Mouse (Mus musculus) kidney, embryonic 16.5 days (tissue): ENCODE measurements around the gene Tmem229a. TPM values are rescaled to one million over a fixed set of nuclear protein-coding genes. Genes with fewer than 3 reads are reported as not detected.
A peak's percentile ranks its signal among the peaks of the same experiment; 100 is the strongest.

Experiments
- ATAC-seq: fragments of 200-750 bp; cut with Nextera tagmentation; 2 replicates; pipeline ENCODE4 v1.8.0; 2017; ENCODE audit warnings: moderate TSS enrichment; ENCODE audit not compliant: low FRiP score, low TSS enrichment
- H3K27ac ChIP-seq: fragments of 300-500 bp; sonication (generic); 2 replicates; pipeline ENCODE4 v1.5.1; 2014; ENCODE audit warnings: low read length
- H3K27me3 ChIP-seq: fragments of 300-500 bp; sonication (generic); 2 replicates; pipeline ENCODE4 v1.6.1; 2014; ENCODE audit warnings: low read length, control low read depth, mixed read lengths; ENCODE audit not compliant: insufficient read depth
- H3K36me3 ChIP-seq: fragments of 300-500 bp; sonication (generic); 2 replicates; pipeline ENCODE4 v1.6.1; 2014; ENCODE audit warnings: low read length, control low read depth, mixed read lengths; ENCODE audit not compliant: insufficient read depth
- H3K4me1 ChIP-seq: fragments of 300-500 bp; sonication (generic); 2 replicates; pipeline ENCODE4 v1.6.1; 2014; ENCODE audit warnings: low read length, control low read depth, mixed read lengths; ENCODE audit not compliant: insufficient read depth
- H3K4me2 ChIP-seq: fragments of 300-500 bp; sonication (generic); replicated peaks from 2 replicates; pipeline ENCODE4 v1.6.1; 2014; ENCODE audit warnings: low read depth, low read length
- H3K4me3 ChIP-seq: fragments of 300-500 bp; sonication (generic); 2 replicates; pipeline ENCODE4 v1.5.1; 2014; ENCODE audit warnings: mild to moderate bottlenecking, low read length
- H3K9ac ChIP-seq: fragments of 300-500 bp; sonication (generic); replicated peaks from 2 replicates; pipeline ENCODE4 v1.6.1; 2014; ENCODE audit warnings: low read length
- H3K9me3 ChIP-seq: fragments of 300-500 bp; sonication (generic); 2 replicates; pipeline ENCODE4 v1.6.1; 2016; ENCODE audit warnings: low read length, control low read depth
- WGBS: fragments of 180-500 bp; shearing (Covaris S2); extraction: QIAGEN DNeasy Blood & Tissue Kit; methylation state at CpG from one replicate; pipeline ENCODE4 v1.1.7; 2014; 5-methylcytosine and 5-hydroxymethylcytosine counted together
- polyA plus RNA-seq: library from polyadenylated mRNA; unstranded; fragments of >200 nt; fragmentation: Nextera tagmentation; extraction: Ambion mirVana; gene quantifications from 2 replicates; pipeline ENCODE4 v1.2.1, GENCODE M21; 2015

The Tmem229a gene
- 10.0 and 11.3 TPM in 2 replicates for polyA plus RNA-seq

DNA sequence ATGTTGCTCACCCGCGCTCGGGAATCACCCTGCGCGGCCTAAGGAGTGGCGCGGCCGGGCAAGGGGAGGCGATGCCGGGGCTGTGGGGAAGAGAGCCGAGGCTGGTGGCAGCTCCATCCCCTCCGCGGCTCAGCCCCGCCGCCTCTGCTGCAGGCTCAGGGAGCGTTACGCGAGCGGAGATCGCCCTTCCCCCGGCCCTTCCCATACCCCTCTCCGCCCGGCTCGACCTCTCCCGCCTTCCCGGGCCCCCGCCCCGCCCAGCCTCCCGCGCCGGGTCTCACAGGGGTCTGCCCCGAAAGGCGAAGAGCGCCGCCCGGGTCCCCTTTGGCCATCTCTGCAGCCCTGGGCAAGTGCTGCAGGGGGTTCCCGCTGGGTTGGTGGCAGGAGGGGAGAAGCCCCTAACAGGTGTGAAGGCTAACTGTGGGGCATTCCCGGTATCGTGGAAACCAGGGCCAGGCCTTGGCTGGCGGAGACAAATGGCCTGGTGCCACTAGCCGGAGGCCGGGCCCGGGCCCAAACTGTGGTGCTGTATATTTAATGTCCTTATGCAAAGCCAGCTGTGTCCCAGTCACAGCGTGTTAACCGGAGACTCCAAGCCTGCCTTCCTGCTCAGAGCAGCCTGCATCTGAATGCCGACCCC, at the start of gene Tmem229a:
Gene Tmem229a, minus strand, starts transcription at position 352 of the 640 bp plus-strand sequence.
- Histone ChIP-seq H3K9ac (peak within 1 kb of the TSS; percentile 72), H3K4me2 (peak within 1 kb of the TSS; percentile 98), H3K27me3 (peaks cover 15% of the 10 kb centered on the region; the same call in 1 of the 2 replicates), H3K36me3 (no peaks in the 10 kb centered on the region), H3K4me1 (peaks cover 7% of the 10 kb centered on the region; the same call in 1 of the 2 replicates), H3K27ac (peak within 1 kb of the TSS; percentile 87), H3K9me3 (no peaks in the 10 kb centered on the region), H3K4me3 (peak within 1 kb of the TSS; percentile 67)
- 1% methylated on average over 46 of the region's 46 CpGs for WGBS
- peak; percentile 84 for ATAC-seq

DNA sequence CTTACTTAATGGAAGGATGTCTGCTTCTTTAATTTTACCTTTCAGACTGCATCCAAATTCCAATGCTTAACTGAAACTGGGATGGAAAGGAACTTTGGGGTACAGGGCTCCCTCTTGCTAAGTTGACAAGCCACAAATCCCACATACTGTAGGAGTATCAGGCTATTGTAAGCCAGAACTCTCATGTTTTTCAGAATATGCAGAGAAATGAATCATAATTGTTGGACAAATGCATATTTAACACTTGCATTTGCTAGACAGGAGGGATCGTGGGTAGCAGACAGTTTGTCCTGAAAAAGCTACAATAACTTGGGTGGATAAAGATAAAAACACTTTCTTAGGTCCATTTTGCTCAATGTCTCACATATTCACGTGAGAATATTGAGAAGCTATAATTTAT, 37.7 kb upstream of the Tmem229a start:
- Histone ChIP-seq H3K27me3 (no peaks in the 10 kb centered on the region), H3K4me1 (no peaks in the 10 kb centered on the region), H3K9me3 (no peaks in the 10 kb centered on the region), H3K27ac (no peak overlapping the region), H3K4me3 (no peak overlapping the region), H3K4me2 (no peak overlapping the region), H3K36me3 (no peaks in the 10 kb centered on the region), H3K9ac (no peak overlapping the region)
- 60% methylated on average over 2 of the region's 2 CpGs for WGBS
- ATAC-seq: no peak

DNA sequence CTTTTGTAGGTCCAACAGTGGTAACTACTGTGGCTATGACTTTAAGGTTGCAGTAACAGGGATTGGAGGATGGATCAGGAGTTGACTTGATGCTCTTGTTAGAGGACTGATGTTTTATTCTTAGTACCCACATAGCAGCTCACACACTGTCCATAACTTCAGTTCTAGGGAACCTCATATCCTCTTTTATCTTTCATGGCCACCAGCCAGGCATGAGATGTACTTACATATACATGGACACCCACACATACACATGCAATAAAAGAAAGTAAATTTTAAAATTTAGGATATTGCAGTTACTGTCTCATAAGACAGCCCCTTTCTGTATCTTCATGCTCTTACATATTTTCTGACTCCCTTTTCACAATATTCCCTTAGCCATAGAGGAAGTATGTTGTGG, 33.7 kb upstream of the Tmem229a start:
- Histone ChIP-seq H3K4me1 (no peaks in the 10 kb centered on the region), H3K27me3 (no peaks in the 10 kb centered on the region), H3K27ac (no peak overlapping the region), H3K9me3 (no peaks in the 10 kb centered on the region), H3K36me3 (no peaks in the 10 kb centered on the region), H3K4me2 (no peak overlapping the region), H3K4me3 (no peak overlapping the region), H3K9ac (no peak overlapping the region)
- no peak for ATAC-seq

DNA sequence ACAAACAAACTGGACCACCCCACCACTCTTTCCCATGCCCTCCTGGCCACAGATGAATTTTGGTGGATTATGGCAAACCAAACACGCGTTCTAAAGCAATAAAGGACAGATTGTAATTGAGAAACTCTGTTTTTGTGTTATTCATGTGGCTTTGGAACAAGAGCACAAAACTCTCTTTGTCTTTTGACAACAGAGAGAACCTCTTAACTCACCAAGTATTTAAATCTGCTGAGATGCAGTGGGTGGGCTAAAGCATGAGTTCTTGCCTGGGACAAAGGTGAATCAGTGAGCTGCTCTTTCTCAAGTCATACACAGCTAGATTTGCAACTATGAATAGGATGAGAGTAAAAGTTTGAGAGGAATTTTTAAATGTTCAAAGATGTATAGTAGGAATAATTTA, 20.1 kb upstream of the Tmem229a start:
- Histone ChIP-seq H3K36me3 (no peaks in the 10 kb centered on the region), H3K4me3 (no peak overlapping the region), H3K27me3 (no peaks in the 10 kb centered on the region), H3K4me2 (no peak overlapping the region), H3K27ac (no peak overlapping the region), H3K9me3 (no peaks in the 10 kb centered on the region), H3K4me1 (no peaks in the 10 kb centered on the region), H3K9ac (no peak overlapping the region)
- WGBS: 80% methylated on average over 2 of the region's 2 CpGs
- ATAC-seq: no peak

DNA sequence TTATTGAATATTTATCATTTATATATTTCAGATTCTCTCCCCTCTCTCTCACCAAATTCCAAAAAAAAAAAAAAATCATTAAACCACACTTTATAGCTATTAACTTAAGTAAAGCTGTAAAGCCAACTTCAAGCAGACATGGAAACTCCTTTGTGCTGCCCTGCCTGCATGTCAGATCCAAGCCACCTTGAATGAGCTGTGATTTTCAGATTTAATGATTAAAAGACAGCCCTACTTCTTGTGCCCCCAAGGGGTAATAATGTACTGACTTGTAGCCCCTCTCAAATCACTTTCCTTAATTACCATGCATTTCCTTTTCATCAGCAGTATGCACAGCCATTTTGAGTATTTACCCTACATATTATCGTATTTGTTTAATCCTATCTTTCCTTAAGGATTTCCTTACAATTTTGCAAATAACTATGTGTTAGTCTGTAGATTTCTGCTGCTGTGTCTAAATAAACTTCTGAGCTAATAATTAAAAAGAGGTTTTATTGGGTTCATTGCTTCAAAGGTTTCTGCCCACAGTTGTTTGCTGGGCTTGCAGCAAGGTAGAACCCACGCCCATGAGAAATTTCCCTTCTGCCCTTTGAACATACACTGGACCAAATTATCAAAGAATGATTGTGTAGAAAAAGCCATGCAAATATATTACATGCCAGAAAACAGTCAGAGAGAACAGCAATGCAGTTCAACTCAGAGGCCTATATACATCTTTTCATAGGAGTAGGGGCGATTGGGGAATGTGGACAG, 12.6 kb upstream of the Tmem229a start:
- no peak overlapping the region for H3K4me2 ChIP-seq
- 71% methylated on average over 3 of the region's 3 CpGs for WGBS
- 0 out of 2 replicates have a peak overlapping the region, but pooled peaks have one; percentile 23 for H3K27ac ChIP-seq
- no peaks in the 10 kb centered on the region for H3K9me3 ChIP-seq
- H3K9ac ChIP-seq: no peak overlapping the region
- H3K36me3 ChIP-seq: no peaks in the 10 kb centered on the region
- ATAC-seq: peak; percentile 86; the same call in 1 of the 2 replicates
- H3K27me3 ChIP-seq: no peaks in the 10 kb centered on the region
- H3K4me1 ChIP-seq: 0 out of 2 replicates have a peak, but pooled peaks cover 5% of the 10 kb centered on the region
- H3K4me3 ChIP-seq: no peak overlapping the region

DNA sequence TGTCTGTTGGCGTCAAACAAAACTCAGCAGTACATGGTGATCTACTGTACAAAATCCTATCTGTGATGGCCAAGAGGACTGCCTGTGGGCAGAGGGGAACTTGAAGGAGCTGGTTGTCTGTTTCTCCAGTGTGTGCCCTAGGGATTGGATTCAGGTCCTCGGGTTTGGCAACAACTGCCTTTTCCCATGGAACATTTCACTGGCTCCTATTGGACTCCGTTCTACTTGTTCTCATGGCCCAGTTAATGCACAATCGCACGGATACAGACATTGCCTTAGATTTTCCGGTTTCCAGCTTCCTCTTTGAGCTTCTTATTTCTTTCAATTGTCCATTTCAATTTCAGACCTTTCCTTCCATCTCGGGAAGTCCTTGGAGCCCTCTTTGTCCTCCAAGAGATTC, 11.6 kb upstream of the Tmem229a start:
- Histone ChIP-seq H3K4me3 (no peak overlapping the region), H3K27ac (no peak overlapping the region), H3K9ac (no peak overlapping the region), H3K4me1 (0 out of 2 replicates have a peak, but pooled peaks cover 5% of the 10 kb centered on the region), H3K4me2 (no peak overlapping the region), H3K27me3 (no peaks in the 10 kb centered on the region), H3K9me3 (no peaks in the 10 kb centered on the region), H3K36me3 (no peaks in the 10 kb centered on the region)
- no peak for ATAC-seq
- WGBS: 79% methylated on average over 7 of the region's 7 CpGs

DNA sequence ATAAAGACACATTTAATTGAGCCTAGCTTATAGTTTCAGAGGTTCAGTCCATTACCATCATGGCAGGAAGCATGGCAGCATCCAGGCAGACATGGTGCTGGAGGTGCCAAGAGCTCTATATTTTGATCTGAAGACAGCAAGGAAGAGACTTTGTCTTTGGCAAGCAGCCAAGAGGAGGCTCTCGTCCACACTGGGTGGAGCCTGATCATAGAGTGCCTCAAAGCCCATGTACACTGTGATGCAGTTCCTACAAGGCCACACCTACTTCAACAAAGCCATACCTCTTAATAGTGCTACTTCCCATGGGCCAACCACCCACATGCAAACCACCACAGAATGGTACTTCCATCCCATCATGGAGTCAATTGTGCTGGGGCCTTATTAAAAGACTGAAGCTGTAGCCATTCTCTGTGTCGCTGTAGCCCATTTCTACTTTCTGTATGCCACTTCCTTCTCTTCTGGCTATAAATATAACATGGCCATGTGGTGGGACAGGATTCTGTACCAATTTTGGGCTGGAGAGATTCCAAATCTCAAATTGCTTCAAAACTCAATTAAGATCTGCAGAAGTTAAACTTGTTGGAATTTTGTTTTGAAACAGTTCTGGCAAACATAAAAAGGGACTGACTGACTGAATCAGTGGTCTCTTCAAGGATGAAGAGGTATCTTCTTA, 10.0 kb upstream of the Tmem229a start:
- H3K4me3 ChIP-seq: no peak overlapping the region
- H3K9ac ChIP-seq: no peak overlapping the region
- H3K36me3 ChIP-seq: no peaks in the 10 kb centered on the region
- WGBS: 71% methylated on average over 2 of the region's 2 CpGs
- no peak overlapping the region for H3K4me2 ChIP-seq
- no peak overlapping the region for H3K27ac ChIP-seq
- no peaks in the 10 kb centered on the region for H3K27me3 ChIP-seq
- peak; percentile 67 for ATAC-seq
- 0 out of 2 replicates have a peak, but pooled peaks cover 5% of the 10 kb centered on the region for H3K4me1 ChIP-seq
- no peaks in the 10 kb centered on the region for H3K9me3 ChIP-seq

DNA sequence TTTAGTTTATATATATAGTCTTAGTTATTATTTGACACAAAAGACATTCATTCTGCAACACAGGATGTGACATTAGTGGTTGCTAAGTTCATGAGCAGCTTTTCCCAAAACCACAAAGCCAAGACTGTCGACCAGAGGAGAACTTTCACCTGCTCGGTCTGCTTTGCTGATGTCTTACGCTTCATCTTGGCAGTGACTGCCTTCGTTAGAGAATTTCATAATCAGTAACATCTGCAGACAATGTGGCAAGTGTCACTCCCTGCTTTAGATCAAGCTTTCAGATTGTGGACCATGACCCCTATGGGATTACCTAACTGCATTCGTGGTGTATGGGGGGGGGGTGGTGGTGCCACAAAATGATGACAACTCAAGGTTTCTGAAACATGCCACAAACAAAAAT, 7.7 kb upstream of the Tmem229a start:
- Histone ChIP-seq H3K36me3 (no peaks in the 10 kb centered on the region), H3K27me3 (no peaks in the 10 kb centered on the region), H3K27ac (no peak overlapping the region), H3K4me1 (no peaks in the 10 kb centered on the region), H3K9me3 (no peaks in the 10 kb centered on the region), H3K9ac (no peak overlapping the region), H3K4me2 (no peak overlapping the region), H3K4me3 (no peak overlapping the region)
- ATAC-seq: no peak
- 80% methylated on average over 5 of the region's 5 CpGs for WGBS

DNA sequence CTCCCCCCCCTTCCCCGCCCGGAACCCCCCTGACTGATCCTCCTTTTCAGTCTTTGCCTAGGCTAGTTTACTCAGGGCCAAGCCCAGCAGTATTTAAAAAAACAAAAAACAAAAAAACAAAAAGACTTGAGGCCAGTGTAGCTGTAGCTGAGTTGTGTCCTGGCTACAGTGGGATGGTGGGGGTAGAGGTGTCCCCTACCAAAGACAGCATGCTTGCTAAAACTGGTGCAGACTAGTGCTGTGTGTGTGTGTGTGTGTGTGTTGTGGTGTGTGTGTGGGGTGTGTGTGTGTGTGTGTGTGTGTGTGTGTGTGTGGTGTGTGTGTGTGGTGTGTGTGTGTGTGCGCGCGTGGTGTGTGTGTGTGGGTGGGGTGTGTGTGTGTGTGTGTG, 483 bp upstream of the Tmem229a start:
- H3K27ac ChIP-seq: peak overlapping the region; percentile 87
- H3K9ac ChIP-seq: peak overlapping the region; percentile 72; the same call in 1 of the 2 replicates
- peak; percentile 46; the same call in 1 of the 2 replicates for ATAC-seq
- peaks cover 7% of the 10 kb centered on the region; the same call in 1 of the 2 replicates for H3K4me1 ChIP-seq
- no peaks in the 10 kb centered on the region for H3K36me3 ChIP-seq
- 13% methylated on average over 3 of the region's 5 CpGs for WGBS
- H3K9me3 ChIP-seq: no peaks in the 10 kb centered on the region
- peak overlapping the region; percentile 67 for H3K4me3 ChIP-seq
- H3K27me3 ChIP-seq: peaks cover 15% of the 10 kb centered on the region; the same call in 1 of the 2 replicates
- peak overlapping the region; percentile 98 for H3K4me2 ChIP-seq
